In genomic region chr1:99772183-99772582, GRCm38 (mm10) we compare ENCODE assay signal across 8 mouse cellular contexts. TPM values are rescaled to one million over a fixed set of nuclear protein-coding genes. Genes with fewer than 3 reads are reported as not detected.
A peak's percentile ranks its signal among the peaks of the same experiment; 100 is the strongest.
DNase-seq lines count a peak whose midpoint lies in the region; ATAC-seq and TF ChIP-seq lines count a peak whose summit lies in the region.

No protein-coding gene starts in this region.

- TF ChIP-seq CTCF in thymus, adult 2 months (IDR thresholded peaks at IDR 0.05; ENCODE audit: borderline replicate concordance, control insufficient read depth, extremely low read depth, insufficient read depth, low read length, poor library complexity), result no peak
- peak; percentile 49 for TF ChIP-seq CTCF in kidney, postnatal 0 days (IDR thresholded peaks at IDR 0.05; ENCODE audit: low read depth)
- TF ChIP-seq CTCF in olfactory bulb, adult 2 months (IDR thresholded peaks at IDR 0.05; ENCODE audit: insufficient read depth, low read depth, low read length), result no peak

- no peak for TF ChIP-seq POLR2A in thymus, adult 2 months (IDR thresholded peaks at IDR 0.05; ENCODE audit: control insufficient read depth, extremely low read depth, insufficient read depth, low read length, poor library complexity)
- no peak for TF ChIP-seq POLR2A in olfactory bulb, adult 2 months (IDR thresholded peaks at IDR 0.05; ENCODE audit: insufficient read depth, low read depth, low read length)

- no peaks in the 10 kb centered on the region for H3K9me3 ChIP-seq in kidney, postnatal 0 days (replicated peaks; ENCODE audit: low read length)

- no peak overlapping the region for H3K9ac ChIP-seq in kidney, postnatal 0 days (ENCODE audit: low read depth, low read length)

- H3K4me2 ChIP-seq in kidney, postnatal 0 days (ENCODE audit: low read length), result no peak overlapping the region

- DNase-seq in thymus, postnatal 0 days (ENCODE audit: low spot score), result peak; percentile 10
- no peak for DNase-seq in thymus, adult 2 months
- peak; percentile 87 for DNase-seq in kidney, postnatal 0 days (ENCODE audit: low spot score)
- DNase-seq in liver, result peak; percentile 62
- DNase-seq in spleen, adult 18-20 months, result no peak

- H3K27me3 ChIP-seq in thymus, adult 2 months (ENCODE audit: control insufficient read depth, insufficient read depth, low read length), result no peaks in the 10 kb centered on the region
- no peaks in the 10 kb centered on the region for H3K27me3 ChIP-seq in kidney, postnatal 0 days (ENCODE audit: insufficient read depth, low read length)

- H3K4me3 ChIP-seq in thymus, adult 2 months (ENCODE audit: control insufficient read depth, insufficient read depth, low read length), result no peak overlapping the region
- H3K4me3 ChIP-seq in kidney, postnatal 0 days (replicated peaks; ENCODE audit: low read depth, low read length), result no peak overlapping the region
- peak overlapping the region; percentile 27 for H3K4me3 ChIP-seq in olfactory bulb, adult 2 months (ENCODE audit: insufficient read depth, low read depth, low read length)

- no peak overlapping the region for H3K27ac ChIP-seq in thymus, adult 2 months (ENCODE audit: control insufficient read depth, insufficient read depth, low read length)
- H3K27ac ChIP-seq in kidney, postnatal 0 days, result no peak overlapping the region
- no peak overlapping the region for H3K27ac ChIP-seq in olfactory bulb, adult 2 months (ENCODE audit: insufficient read depth, low read depth, low read length)

- H3K4me1 ChIP-seq in thymus, adult 2 months (replicated peaks; ENCODE audit: control insufficient read depth, insufficient read depth, low read length), result no peaks in the 10 kb centered on the region
- no peaks in the 10 kb centered on the region for H3K4me1 ChIP-seq in kidney, postnatal 0 days (replicated peaks; ENCODE audit: insufficient read depth, low read length)
- H3K4me1 ChIP-seq in olfactory bulb, adult 2 months (ENCODE audit: control insufficient read depth, insufficient read depth, low read length), result no peaks in the 10 kb centered on the region

- no peaks in the 10 kb centered on the region for H3K36me3 ChIP-seq in thymus, adult 2 months (ENCODE audit: control insufficient read depth, insufficient read depth, low read length)
- no peaks in the 10 kb centered on the region for H3K36me3 ChIP-seq in kidney, postnatal 0 days (ENCODE audit: insufficient read depth, low read length)

- 10% methylated on average over 19 of the region's 19 CpGs for whole genome bisulfite sequencing in thymus, adult 2 months
- 3% methylated on average over 19 of the region's 19 CpGs for WGBS in kidney, postnatal 0 days
- WGBS in olfactory bulb, adult 2 months, result under 1% methylated on average over 19 of the region's 19 CpGs

- ATAC-seq in common myeloid progenitor, adult 5-6 weeks (replicated peaks; ENCODE audit: low read depth, poor library complexity, severe bottlenecking), result peak; percentile 66
- ATAC-seq in granulocyte monocyte progenitor cell, adult 5-6 weeks (replicated peaks; ENCODE audit: poor library complexity, severe bottlenecking), result peak; percentile 73
- ATAC-seq in kidney, postnatal 0 days (replicated peaks; ENCODE audit: low FRiP score, low read depth), result peak; percentile 90

RNA-seq across cellular contexts. Expression of gene Cntnap5b, which starts 0.4 kb away (rescaled TPM):
- polyA plus RNA-seq in thymus, postnatal 0 days (2015; fragmentation: Nextera tagmentation; extraction: Ambion mirVana), result 0.03 TPM in 1 of 2 replicates, not detected in the other
- polyA plus RNA-seq in thymus, adult 2 months (2012; rRNA removed), result 0.04 TPM in 1 of 2 replicates, not detected in the other
- total RNA-seq in common myeloid progenitor, adult 5-6 weeks (2017), result not detected in 2 replicates
- total RNA-seq in granulocyte monocyte progenitor cell, adult 5-6 weeks (2014; fragmentation: Nextera tagmentation), result not detected in 2 replicates
- total RNA-seq in granulocyte monocyte progenitor cell, adult 5-6 weeks (2017), result not detected in 2 replicates
- not detected in 2 replicates for polyA plus RNA-seq in kidney, postnatal 0 days (2015; fragmentation: Nextera tagmentation; extraction: Ambion mirVana)
- not detected in 2 replicates for polyA plus RNA-seq in olfactory bulb, adult 2 months (2012; ENCODE audit: insufficient read depth, insufficient read length, low replicate concordance, missing spikeins)

Comparison
In these comparisons a context has a peak if more than half of its experiments do, and no peak if none do; other contexts are left out.
1. DNase-seq: peak in thymus, postnatal 0 days (single experiment), kidney, postnatal 0 days (single experiment) and liver (single experiment); none in thymus, adult 2 months (single experiment) and spleen, adult 18-20 months (0 of 2).
2. Peak in every context shown above with its lines, with median percentiles within 50 percentile points of each other: ATAC-seq.